Mouse (Mus musculus) stomach, postnatal 0 days (tissue): Measurements from ENCODE around the gene Ccdc9.

Experiments
- CTCF ChIP-seq: IDR thresholded peaks from 2 replicates; pipeline ENCODE4 v1.5.1; 2016; ENCODE audit warnings: antibody characterized with exemption, low read depth, mild to moderate bottlenecking, moderate library complexity
- EP300 ChIP-seq: optimal IDR thresholded peaks from 2 replicates; pipeline ENCODE3; 2016; ENCODE audit warnings: antibody characterized with exemption

GRCm38 (mm10) chr7:16287791-16288190 lies 1.2 kb upstream of the Ccdc9 start:
- TF ChIP-seq CTCF = no peak
- no peak for TF ChIP-seq EP300
